Comparison of ENCODE assay signal across 8 mouse cellular contexts in the genomic region with DNA sequence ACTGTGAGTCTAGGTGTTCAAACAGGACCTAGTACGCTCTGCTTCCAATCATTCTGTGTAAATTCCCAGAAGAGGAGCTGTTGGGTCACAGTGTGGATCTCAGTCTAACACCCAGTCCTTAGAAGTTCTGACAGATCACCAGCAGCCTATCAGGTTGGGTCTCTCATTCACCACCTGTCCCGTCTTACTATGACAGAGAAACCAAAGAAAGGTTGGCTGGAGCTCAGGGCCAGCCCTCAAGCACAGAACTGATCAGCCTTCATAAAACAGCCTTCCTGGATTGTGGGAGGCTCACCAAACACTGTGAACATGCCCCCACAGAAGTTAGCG.
DNase-seq lines count a peak whose midpoint lies in the region; ATAC-seq and TF ChIP-seq lines count a peak whose summit lies in the region.

No protein-coding gene starts in this region.

- no peak for TF ChIP-seq CTCF in cerebellum, adult 2 months (IDR thresholded peaks at IDR 0.05; ENCODE audit: borderline replicate concordance, insufficient read depth, low read depth, low read length)

- no peak for DNase-seq in cerebellum, adult 2 months
- DNase-seq in cerebellum, adult 9-11 months, result no peak
- DNase-seq in neural tube, embryonic 11.5 days (ENCODE audit: low spot score), result no peak
- no peak for DNase-seq in neural tube, embryonic 10.5 days (ENCODE audit: extremely low spot score, low spot score)
- no peak for DNase-seq in limb, embryonic 14.5 days (ENCODE audit: low spot score)
- no peak for DNase-seq in embryo, embryonic 9.5 days (ENCODE audit: extremely low spot score)
- DNase-seq in natural killer cell, adult 2 months (ENCODE audit: low spot score in 2 of 2), result no peak

- WGBS in cerebellum, adult 2 months, result 79% methylated on average over 3 of the region's 3 CpGs
- WGBS in neural tube, embryonic 11.5 days, result 75% methylated on average over 3 of the region's 3 CpGs
- WGBS in limb, embryonic 14.5 days, result 57% methylated on average over 3 of the region's 3 CpGs
- 61% methylated on average over 3 of the region's 3 CpGs for WGBS in stomach, embryonic 15.5 days

- no peak overlapping the region for H3K4me3 ChIP-seq in cerebellum, adult 2 months (replicated peaks; ENCODE audit: insufficient read depth, low read depth, low read length)
- H3K4me3 ChIP-seq in neural tube, embryonic 11.5 days (ENCODE audit: low read depth, low read length), result no peak overlapping the region; the same call in 1 of the 2 replicates
- peak overlapping the region; percentile 42; the same call in 1 of the 2 replicates for H3K4me3 ChIP-seq in limb, embryonic 14.5 days (replicated peaks; ENCODE audit: low read length)
- H3K4me3 ChIP-seq in stomach, embryonic 15.5 days (replicated peaks), result peak overlapping the region; percentile 48

- no peaks in the 10 kb centered on the region for H3K9me3 ChIP-seq in neural tube, embryonic 11.5 days (ENCODE audit: control insufficient read depth, low read length)
- no peaks in the 10 kb centered on the region for H3K9me3 ChIP-seq in limb, embryonic 14.5 days (ENCODE audit: control insufficient read depth, low read length)
- no peaks in the 10 kb centered on the region for H3K9me3 ChIP-seq in stomach, embryonic 15.5 days

- H3K4me2 ChIP-seq in neural tube, embryonic 11.5 days (ENCODE audit: low read depth), result peak overlapping the region; percentile 51
- H3K4me2 ChIP-seq in limb, embryonic 14.5 days (replicated peaks; ENCODE audit: low read depth, low read length, severe bottlenecking), result peak overlapping the region; percentile 82
- H3K4me2 ChIP-seq in stomach, embryonic 15.5 days, result peak overlapping the region; percentile 92

- peak overlapping the region; percentile 53 for H3K9ac ChIP-seq in neural tube, embryonic 11.5 days (ENCODE audit: low read length)
- H3K9ac ChIP-seq in limb, embryonic 14.5 days (ENCODE audit: low read depth, low read length, severe bottlenecking), result peak overlapping the region; percentile 68; the same call in 1 of the 2 replicates
- H3K9ac ChIP-seq in stomach, embryonic 15.5 days, result no peak overlapping the region

- H3K4me1 ChIP-seq in cerebellum, adult 2 months (ENCODE audit: control insufficient read depth, insufficient read depth, low read length), result peaks cover 21% of the 10 kb centered on the region
- peaks cover 56% of the 10 kb centered on the region for H3K4me1 ChIP-seq in neural tube, embryonic 11.5 days (ENCODE audit: control insufficient read depth, insufficient read depth, low read length)
- peaks cover 88% of the 10 kb centered on the region for H3K4me1 ChIP-seq in limb, embryonic 14.5 days (ENCODE audit: control insufficient read depth, insufficient read depth, low read length)
- H3K4me1 ChIP-seq in stomach, embryonic 15.5 days, result peaks cover 66% of the 10 kb centered on the region

- no peak for ATAC-seq in neural tube, embryonic 11.5 days (ENCODE audit: insufficient read depth, low FRiP score, low TSS enrichment)
- ATAC-seq in limb, embryonic 14.5 days (ENCODE audit: low FRiP score, low read depth), result no peak
- no peak for ATAC-seq in stomach, embryonic 15.5 days (ENCODE audit: insufficient read depth, low FRiP score, low read depth)

- H3K27ac ChIP-seq in cerebellum, adult 2 months (ENCODE audit: insufficient read depth, low read length), result peak overlapping the region; percentile 68; the same call in 1 of the 2 replicates
- no peak overlapping the region for H3K27ac ChIP-seq in neural tube, embryonic 11.5 days (ENCODE audit: low read depth, low read length)
- H3K27ac ChIP-seq in limb, embryonic 14.5 days (replicated peaks; ENCODE audit: low read depth, low read length), result peak overlapping the region; percentile 98
- peak overlapping the region; percentile 99 for H3K27ac ChIP-seq in stomach, embryonic 15.5 days

- no peaks in the 10 kb centered on the region for H3K27me3 ChIP-seq in cerebellum, adult 2 months (ENCODE audit: control insufficient read depth, insufficient read depth, low read length)
- H3K27me3 ChIP-seq in neural tube, embryonic 11.5 days (ENCODE audit: control insufficient read depth, insufficient read depth, low read length), result no peaks in the 10 kb centered on the region
- no peaks in the 10 kb centered on the region for H3K27me3 ChIP-seq in limb, embryonic 14.5 days (ENCODE audit: control insufficient read depth, insufficient read depth, low read length)
- no peaks in the 10 kb centered on the region for H3K27me3 ChIP-seq in stomach, embryonic 15.5 days (replicated peaks)

- H3K36me3 ChIP-seq in neural tube, embryonic 11.5 days (ENCODE audit: control insufficient read depth, insufficient read depth, low read length), result no peaks in the 10 kb centered on the region
- H3K36me3 ChIP-seq in limb, embryonic 14.5 days (ENCODE audit: control insufficient read depth, insufficient read depth, low read length), result peaks cover 15% of the 10 kb centered on the region
- no peaks in the 10 kb centered on the region for H3K36me3 ChIP-seq in stomach, embryonic 15.5 days

- TF ChIP-seq POLR2A in cerebellum, adult 2 months (IDR thresholded peaks at IDR 0.05; ENCODE audit: borderline replicate concordance, insufficient read depth, low read length), result no peak
- no peak for TF ChIP-seq POLR2A in limb, embryonic 14.5 days (IDR thresholded peaks at IDR 0.05; ENCODE audit: borderline replicate concordance, extremely low read depth, insufficient read depth, insufficient read length)

Comparison
In these comparisons a context has a peak if more than half of its experiments do, and no peak if none do; other contexts are left out.
1. H3K4me3 ChIP-seq: peak in limb, embryonic 14.5 days (single experiment) and stomach, embryonic 15.5 days (single experiment); none in cerebellum, adult 2 months (single experiment) and neural tube, embryonic 11.5 days (single experiment).
2. Peak in every context shown above with its lines, with median percentiles within 50 percentile points of each other: H3K4me2 ChIP-seq.